17 mouse cellular contexts compared by ENCODE assay signal in genomic region chr2:46468936-46469629, GRCm38 (mm10).
"Had no signal": no experiment of that assay in that cellular context is flagged by ENCODE, and none has a peak within 500 bp of the region (broad histone marks: within the 10 kb centered on the region; RNA-seq: fewer than 3 reads in every experiment).

No protein-coding gene starts in this region.

- H3K27ac ChIP-seq: limb, embryonic 12.5 days; liver, embryonic 13.5 days; lung, embryonic 15.5 days; macrophage; neural tube, embryonic 12.5 days had no signal

- H3K4me2 ChIP-seq: limb, embryonic 12.5 days; liver, embryonic 13.5 days; lung, embryonic 15.5 days; neural tube, embryonic 12.5 days had no signal

- H3K36me3 ChIP-seq: limb, embryonic 12.5 days; liver, embryonic 13.5 days; lung, embryonic 15.5 days; neural tube, embryonic 12.5 days had no signal

- H3K9me3 ChIP-seq: limb, embryonic 12.5 days; liver, embryonic 13.5 days; lung, embryonic 15.5 days; megakaryocyte, embryonic 14.5 days; neural tube, embryonic 12.5 days had no signal

- ATAC-seq: intestine, postnatal 0 days; liver, postnatal 0 days; midbrain, embryonic 16.5 days had no signal

- H3K4me3 ChIP-seq: limb, embryonic 12.5 days; liver, embryonic 13.5 days; lung, embryonic 15.5 days; megakaryocyte, embryonic 14.5 days; neural tube, embryonic 12.5 days had no signal

- H3K9ac ChIP-seq: limb, embryonic 12.5 days; liver, embryonic 13.5 days; liver, postnatal 0 days; lung, embryonic 15.5 days; neural tube, embryonic 12.5 days had no signal

- H3K4me1 ChIP-seq: liver, embryonic 13.5 days; megakaryocyte, embryonic 14.5 days had no signal

- DNase-seq: kidney, adult 8-10 months; kidney, postnatal 36 days; layer of hippocampus, adult 9-11 months; layer of hippocampus, postnatal 36 days; liver; liver, embryonic 13.5 days; liver, postnatal 0 days; lung, postnatal 14 days; thymus, adult 18-20 months; thymus, postnatal 14 days had no signal

- H3K27me3 ChIP-seq: limb, embryonic 12.5 days; liver, embryonic 13.5 days; lung, embryonic 15.5 days; megakaryocyte, embryonic 14.5 days; neural tube, embryonic 12.5 days had no signal
